Mouse (Mus musculus): ENCODE data around the gene Tmem201.

DNA sequence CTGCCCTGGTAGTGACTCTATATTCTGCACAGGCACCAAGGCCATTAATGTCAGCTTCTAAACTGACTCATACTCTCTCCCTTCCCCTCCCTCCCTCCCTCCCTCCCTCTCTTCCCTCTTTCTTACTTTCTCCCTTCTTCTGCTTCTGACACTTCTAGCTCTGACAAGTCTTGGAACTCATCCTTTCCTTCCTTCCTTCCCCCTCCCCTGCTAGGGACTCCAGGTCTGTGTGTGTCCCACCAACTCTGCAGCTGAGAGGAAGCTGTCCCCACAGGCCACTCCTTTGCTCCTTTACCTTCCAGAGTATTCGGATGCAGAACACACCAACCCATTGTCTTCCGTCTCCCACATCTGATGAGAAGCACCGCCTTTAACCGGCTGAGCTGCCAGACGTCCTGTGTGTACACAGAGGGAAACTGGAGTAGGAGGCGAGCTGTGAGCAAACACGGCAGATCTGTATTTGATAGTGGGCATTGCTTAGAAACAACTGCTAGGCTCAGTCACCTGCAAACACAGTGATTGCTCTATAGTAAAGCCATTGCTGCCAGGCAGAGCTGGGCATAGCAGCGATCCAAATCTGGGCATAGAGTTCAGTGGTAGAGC is 38.0 kb upstream of the Tmem201 start:
- TF ChIP-seq POLR2A (IDR thresholded peaks at IDR 0.05; ENCODE audit: insufficient read depth, low read depth, low read length) (no peak), CTCF (IDR thresholded peaks at IDR 0.05) (no peak), EP300 (IDR thresholded peaks at IDR 0.05; ENCODE audit: insufficient read depth, low read depth, low read length) (no peak)
